Mouse (Mus musculus) ovary, postnatal 14 days (tissue): ENCODE results near the gene Gm20683.
"Not testable (repeated sequence)": the region's sequence is repeated elsewhere in the genome, so short reads cannot be mapped to it uniquely, and the experiment has no call there.

Experiments used
- DNase-seq: peaks from one replicate; pipeline ENCODE4 v3.0.0; 2022; ENCODE audit warnings: low spot score

The Gm20683 gene

GRCm38 (mm10) chr17:25874148-25874720, 32.7 kb upstream of the Gm20683 start:
- no peak for DNase-seq

- no peak for DNase-seq
These were observed 32.0 kb upstream of the Gm20683 start for GRCm38 (mm10) chr17:25873405-25874147.

DNA sequence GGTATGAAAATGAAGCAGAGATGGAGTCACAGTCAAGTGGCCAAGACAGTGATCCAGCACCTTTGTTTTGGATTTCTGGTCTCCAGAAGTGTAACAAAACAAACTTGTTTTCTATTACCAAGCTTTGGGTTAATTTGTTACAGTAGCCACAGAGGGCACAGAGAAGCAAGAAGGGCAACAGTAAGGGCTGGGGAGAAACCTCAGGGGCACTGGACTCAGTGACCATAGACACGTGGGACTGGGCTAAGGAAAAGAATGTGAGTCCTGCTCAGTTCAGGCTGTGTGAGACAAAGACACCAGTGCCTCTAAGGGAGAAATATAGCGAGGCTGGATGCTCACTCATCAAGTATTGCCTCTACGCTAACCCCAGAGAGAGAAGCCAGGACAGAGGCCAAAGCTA, 31.1 kb upstream of the Gm20683 start:
- no peak for DNase-seq

GRCm38 (mm10) chr17:25871566-25871965, 30.0 kb upstream of the Gm20683 start:
- not testable (repeated sequence) for DNase-seq

- no peak for DNase-seq
These were observed 28.4 kb upstream of the Gm20683 start for GRCm38 (mm10) chr17:25869954-25870353.

DNA sequence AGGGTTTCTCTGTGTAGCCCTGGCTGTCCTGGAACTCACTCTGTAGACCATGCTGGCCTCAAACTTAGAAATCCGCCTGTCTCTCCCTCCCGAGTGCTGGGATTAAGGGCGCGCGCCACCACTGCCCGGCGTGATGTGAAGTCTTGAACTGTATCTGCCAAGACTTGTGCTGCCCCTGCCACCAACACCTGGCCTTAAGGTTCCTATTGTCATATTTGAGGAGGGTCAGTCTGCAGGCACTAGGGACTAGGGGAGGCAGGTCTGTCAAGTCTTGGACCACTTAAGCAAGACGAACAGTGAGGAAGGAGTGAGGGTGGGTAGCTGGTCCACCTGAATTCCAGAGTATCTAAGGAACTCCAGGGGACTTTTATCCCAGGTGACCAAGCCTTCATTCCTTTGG, 27.9 kb upstream of the Gm20683 start:
- no peak for DNase-seq

DNA sequence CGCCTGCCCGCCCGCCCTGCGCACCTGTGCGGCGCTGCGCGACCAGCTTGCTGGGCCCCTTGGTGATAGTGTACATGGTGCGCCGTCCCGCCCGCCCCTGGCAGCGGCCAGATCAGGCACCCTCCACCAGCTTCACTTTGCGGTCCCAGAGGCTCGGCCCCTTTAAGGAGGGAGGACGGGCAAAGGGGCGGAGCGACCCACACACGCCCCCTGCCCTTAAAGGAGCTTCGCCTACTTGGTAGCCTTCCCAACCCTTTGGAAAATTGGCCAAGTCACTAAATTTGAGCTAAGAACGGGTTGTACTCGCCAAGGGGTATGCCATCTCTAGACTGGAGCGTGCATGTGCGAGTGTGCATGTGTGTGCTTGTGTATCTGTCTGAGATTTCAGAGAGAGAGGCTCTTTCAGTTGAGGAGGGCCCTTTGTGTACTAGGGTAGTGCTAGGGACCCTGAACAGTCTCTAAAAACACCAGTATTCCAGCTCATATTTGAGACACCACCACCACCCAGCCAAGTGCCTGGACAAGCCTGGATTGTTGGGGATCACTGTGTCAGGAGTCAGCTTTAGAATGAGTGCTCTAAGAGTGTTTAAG, 27.1 kb upstream of the Gm20683 start, which contains the start of gene Mcrip2:
TSS of gene Mcrip2 (minus strand) at position 164 of the 591 bp plus-strand sequence.
- DNase-seq: peak; percentile 70

DNA sequence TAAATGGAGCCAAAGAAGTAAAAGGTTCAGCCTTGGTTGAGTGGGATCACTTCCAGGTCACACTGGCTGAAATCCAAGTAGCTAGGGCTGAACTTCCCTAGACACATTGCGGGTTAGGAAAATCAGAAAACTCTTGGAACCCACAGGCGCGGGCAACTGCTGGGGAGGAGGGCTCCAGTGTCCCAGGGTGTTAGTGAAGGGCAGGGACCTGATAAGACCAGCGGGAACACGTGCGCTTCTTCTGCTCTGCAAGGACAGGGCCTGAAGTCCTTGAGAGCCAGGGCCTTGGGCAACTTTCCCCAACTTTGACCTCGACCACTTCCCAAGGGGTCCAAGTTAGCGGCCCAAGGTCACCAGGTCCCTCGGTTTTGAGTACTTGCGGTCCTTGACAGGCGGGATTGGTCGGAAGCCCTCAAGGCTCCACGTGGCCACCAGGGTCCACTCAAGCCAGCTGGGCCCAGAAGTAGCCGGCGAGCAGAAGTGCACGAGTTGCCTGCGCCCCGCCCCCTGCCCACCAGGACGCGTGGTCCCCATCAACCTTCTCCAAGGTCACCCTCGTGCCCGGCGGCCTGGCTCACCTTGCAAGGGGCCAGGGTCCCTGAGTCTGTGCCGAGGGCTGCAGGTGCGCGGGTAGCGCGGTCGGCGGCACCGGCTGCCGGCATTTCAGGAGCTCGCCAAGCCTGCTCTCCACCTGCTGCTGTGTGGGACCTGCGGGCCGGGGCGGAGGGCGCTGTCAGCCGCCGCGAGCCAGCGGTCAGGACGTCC, 26.5 kb upstream of the Gm20683 start:
- DNase-seq: peak; percentile 65

DNA sequence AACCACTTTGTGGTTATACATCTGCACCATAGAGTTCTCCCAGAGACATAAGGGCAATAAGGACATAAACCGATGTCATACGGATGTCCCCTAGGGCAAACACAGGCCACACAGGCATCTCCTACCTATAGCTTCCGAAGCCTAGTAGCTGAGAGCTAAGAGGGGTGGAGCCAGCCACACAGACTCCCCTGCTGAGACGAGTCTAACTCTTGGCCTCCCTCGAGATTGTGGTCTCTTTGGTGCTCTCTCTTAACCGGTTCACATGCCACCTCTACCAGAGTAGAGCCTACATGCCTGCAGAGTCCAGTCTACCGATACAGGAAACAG, 25.9 kb upstream of the Gm20683 start:
- no peak for DNase-seq

- no peak for DNase-seq
These were observed 24.6 kb upstream of the Gm20683 start for GRCm38 (mm10) chr17:25866172-25866571.

DNA sequence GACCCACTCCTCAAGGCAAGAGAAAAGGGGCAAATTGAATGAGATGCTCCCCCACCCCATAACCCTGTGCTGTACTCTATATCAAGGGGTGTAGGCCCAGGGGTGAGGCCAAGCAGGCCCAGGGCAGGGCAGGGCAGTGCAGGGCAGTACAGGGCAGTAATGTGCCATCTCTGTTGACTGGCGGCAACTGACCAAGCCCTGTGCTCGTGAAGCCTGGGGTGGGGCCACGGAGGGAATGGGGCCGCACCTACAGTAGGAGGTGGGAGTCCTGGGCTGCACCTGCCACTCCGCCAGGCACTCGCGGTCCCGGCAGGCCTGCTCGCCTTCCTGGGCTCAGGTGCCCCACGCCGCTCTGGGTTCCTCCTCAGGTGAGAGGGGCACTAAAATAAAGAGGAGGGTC, 23.7 kb upstream of the Gm20683 start:
- no peak for DNase-seq

- DNase-seq: no peak
These were observed 22.7 kb upstream of the Gm20683 start for GRCm38 (mm10) chr17:25864311-25864710.

GRCm38 (mm10) chr17:25863681-25864080, 22.1 kb upstream of the Gm20683 start:
- DNase-seq: no peak

DNA sequence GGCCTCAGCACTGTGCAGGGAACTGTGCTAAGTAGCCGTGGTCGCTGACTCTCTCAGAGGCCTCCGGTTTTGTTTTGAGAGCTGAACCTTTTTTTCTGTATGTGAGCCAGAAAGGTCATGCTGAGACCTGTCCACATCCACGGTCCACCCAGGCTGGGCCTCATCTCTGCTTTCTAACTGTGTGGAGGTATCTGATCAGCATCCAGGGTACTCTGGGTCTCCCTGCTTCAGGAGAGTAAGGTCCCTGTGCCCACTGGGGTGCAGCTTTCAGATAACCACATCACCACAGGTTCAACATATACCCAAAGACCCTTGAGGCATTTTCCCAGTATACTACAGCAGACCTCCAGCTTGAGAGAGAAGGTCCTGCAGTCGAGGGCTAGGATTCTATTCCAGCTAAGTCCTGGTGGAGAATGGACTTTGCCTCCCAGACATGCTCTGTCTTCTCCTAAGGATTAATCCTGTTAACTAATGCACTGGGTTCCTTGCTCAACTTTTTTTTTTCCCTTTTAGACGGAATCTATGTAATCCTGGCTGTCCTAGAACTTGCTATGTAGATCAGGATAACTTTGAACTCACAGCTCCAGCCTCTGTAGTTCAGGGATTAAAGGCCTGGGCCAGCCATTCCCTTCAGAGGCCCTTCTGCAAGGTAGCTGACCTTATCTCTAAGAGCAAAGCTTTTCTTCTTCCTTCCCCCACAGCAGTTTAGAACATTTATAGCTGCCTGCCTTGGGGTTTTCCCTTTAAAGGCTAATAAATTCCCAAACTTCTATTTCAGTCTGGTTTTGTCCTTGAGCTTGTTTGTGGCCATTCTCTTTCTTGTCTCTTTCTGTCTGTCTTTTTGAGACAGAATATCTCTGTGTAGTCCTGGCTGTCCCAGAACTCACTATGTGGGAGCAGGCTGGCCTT, 20.4 kb upstream of the Gm20683 start:
- no peak for DNase-seq

GRCm38 (mm10) chr17:25860832-25861703, 19.5 kb upstream of the Gm20683 start, which contains the start of gene Wdr90:
TSS of gene Wdr90 (minus strand) at chr17:25861501.
- DNase-seq: peak; percentile 86

DNA sequence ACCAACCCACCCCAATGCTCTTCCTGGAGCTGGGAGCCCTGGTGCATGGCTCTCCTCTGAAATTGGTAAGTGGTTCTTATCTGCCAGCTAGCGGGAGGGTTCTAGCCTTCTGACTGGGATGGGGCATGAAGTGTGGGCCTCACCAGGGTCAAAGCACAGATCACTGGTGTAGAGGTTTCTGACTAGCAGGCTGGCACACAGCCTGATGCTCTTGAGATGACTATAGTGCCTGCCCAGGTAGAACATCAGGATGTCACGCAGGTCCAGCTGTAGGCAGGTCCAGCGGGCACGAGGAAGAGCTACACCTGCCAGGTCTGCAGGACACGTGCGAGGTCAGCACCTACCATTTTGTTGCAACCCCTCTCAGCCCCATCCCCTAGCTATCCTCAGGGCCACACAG, 18.7 kb upstream of the Gm20683 start:
- DNase-seq: no peak

DNA sequence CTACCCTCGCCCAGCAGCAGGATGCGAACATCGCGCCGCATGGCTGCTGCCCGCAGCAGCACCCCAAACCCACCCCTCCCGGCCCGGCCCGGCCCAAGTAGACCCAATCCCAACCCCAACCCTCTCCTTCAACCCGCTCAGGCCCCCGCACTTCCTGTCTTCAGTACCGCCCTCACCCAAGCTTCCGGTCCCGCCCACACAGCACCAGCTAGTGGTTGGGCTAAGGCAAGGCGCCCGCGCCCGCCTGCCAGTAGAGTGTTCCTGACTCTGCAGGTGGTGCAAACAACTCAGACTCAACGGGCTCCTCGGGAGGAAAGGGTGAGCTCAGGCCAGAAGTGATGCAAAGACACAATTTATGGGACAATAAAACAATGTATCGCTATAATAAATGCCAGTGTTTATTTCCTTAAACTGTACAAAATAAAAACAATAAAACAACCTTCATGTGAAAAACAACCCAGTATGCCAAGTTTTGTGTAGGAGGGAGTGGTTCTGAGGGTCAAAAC, 2.9 kb upstream of the Gm20683 start, which contains the start of gene Rhot2:
TSS of gene Rhot2 (minus strand) at position 456 of the 506 bp plus-strand sequence.
- peak; percentile 85 for DNase-seq

GRCm38 (mm10) chr17:25843636-25844395, 2.3 kb upstream of the Gm20683 start:
- no peak for DNase-seq

DNA sequence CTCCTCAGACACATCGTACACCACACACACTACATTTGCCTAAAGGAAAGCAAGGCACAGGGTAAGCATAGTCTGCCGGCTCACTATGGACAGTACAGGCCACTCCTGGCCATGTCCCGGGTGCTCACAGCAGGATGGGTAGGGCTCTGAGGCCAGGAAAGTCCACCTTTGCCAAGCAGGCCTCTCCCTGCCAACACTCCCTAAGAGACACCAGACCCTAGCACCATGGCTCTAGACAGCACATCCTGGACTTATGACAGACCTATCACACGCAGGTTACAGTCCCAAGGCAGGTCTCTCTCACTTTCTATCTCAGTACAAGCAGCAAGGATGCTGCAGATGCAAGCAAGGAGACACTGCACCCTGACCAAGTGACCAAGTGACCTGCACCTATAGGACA, 1.6 kb upstream of the Gm20683 start:
- no peak for DNase-seq

DNA sequence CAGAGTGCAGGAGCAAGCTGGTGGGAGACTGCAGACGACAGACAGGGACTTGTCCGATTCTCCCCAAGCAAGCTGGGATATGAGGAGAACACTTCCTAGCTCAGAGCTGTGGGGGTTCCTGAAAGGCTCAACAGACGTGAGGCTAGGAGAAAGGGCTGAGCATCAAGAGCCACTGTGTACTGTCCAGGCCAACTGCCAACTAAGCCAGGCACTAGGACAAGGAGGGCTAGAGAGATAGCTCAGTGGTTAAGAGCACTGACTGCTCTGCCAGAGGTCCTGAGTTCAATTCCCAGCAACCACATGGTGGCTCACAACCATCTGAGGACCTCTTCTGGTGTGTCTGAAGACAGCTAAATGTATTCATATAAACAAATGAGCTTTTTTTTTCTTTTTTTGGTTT, 946 bp upstream of the Gm20683 start:
- no peak for DNase-seq
